Mouse (Mus musculus): Measurements from ENCODE around the gene Gm12790. TPM values are rescaled to one million over a fixed set of nuclear protein-coding genes. Genes with fewer than 3 reads are reported as not detected.
"Not testable (repeated sequence)": the region's sequence is repeated elsewhere in the genome, so short reads cannot be mapped to it uniquely, and the experiment has no call there.

Gene Gm12790
- not detected for total RNA-seq (2021)

GRCm38 (mm10) chr4:101980949-101981348 is at the start of gene Gm12790:
Gene Gm12790 (minus strand): TSS chr4:101981049.
- intact Hi-C loops (cut with DNase I); DNase-seq: not testable (repeated sequence)

- intact Hi-C loops (cut with DNase I) = no loop called here
- DNase-seq = no peak
Observed at GRCm38 (mm10) chr4:102026619-102027018, 45.8 kb upstream of the Gm12790 start.

GRCm38 (mm10) chr4:101998267-101998922 is 17.5 kb upstream of the Gm12790 start:
- intact Hi-C loops (cut with DNase I) = loop anchor here (2.0 kb wide), 1 partner anchor 342 kb away; no protein-coding TSS in a partner anchor
- DNase-seq = peak; percentile 73

- intact Hi-C loops (cut with DNase I) = no loop called here
- DNase-seq = no peak
Observed at GRCm38 (mm10) chr4:101997426-101997825, 16.6 kb upstream of the Gm12790 start.

GRCm38 (mm10) chr4:101986326-101986725 is 5.5 kb upstream of the Gm12790 start, which contains the start of gene Gm12789:
Gene Gm12789 (plus strand): TSS chr4:101986626.
- intact Hi-C loops (cut with DNase I); DNase-seq: not testable (repeated sequence)

- intact Hi-C loops (cut with DNase I) = no loop called here
- no peak for DNase-seq
Observed at GRCm38 (mm10) chr4:101985678-101986077, 4.8 kb upstream of the Gm12790 start.

GRCm38 (mm10) chr4:101940107-101940506 is 40.7 kb downstream of the Gm12790 start, which contains the start of gene Gm12794:
Gene Gm12794 (plus strand): TSS chr4:101940407.
- intact Hi-C loops (cut with DNase I); DNase-seq: not testable (repeated sequence)

Other genes with a start within 250 kb of the Gm12790 start
- not detected for gene B020004J07Rik, start 137.0 kb downstream of the Gm12790 start, total RNA-seq (2021)
- not detected for gene C130073F10Rik, start 87.3 kb downstream of the Gm12790 start, total RNA-seq (2021)
- gene Gm12800, start 71.9 kb downstream of the Gm12790 start, total RNA-seq (2021) = not detected
- gene Gm12794, start 40.6 kb downstream of the Gm12790 start, total RNA-seq (2021) = not detected
- not detected for gene Gm12789, start 5.6 kb upstream of the Gm12790 start, total RNA-seq (2021)
- gene Pde4b, start 106.5 kb upstream of the Gm12790 start, total RNA-seq (2021) = 10 to 100 TPM; 55.3 to 61.4 TPM